Mouse (Mus musculus) lung, embryonic 16.5 days (tissue): ENCODE measurements around the gene Trhr2. TPM values are rescaled to one million over a fixed set of nuclear protein-coding genes. Genes with fewer than 3 reads are reported as not detected.
A peak's percentile ranks its signal among the peaks of the same experiment; 100 is the strongest.
"Not testable (repeated sequence)": the region's sequence is repeated elsewhere in the genome, so short reads cannot be mapped to it uniquely, and the experiment has no call there.

Experiments
- ATAC-seq: fragments of 200-750 bp; cut with Nextera tagmentation; 2 replicates; pipeline ENCODE4 v1.8.0; 2017; ENCODE audit warnings: low read depth, mild to moderate bottlenecking, moderate library complexity
- H3K27ac ChIP-seq: fragments of 300-500 bp; sonication (generic); 2 replicates; pipeline ENCODE4 v1.5.1; 2014; ENCODE audit warnings: mild to moderate bottlenecking, control low read depth, low read length
- H3K27me3 ChIP-seq: fragments of 300-500 bp; sonication (generic); 2 replicates; pipeline ENCODE4 v1.6.1; 2014; ENCODE audit warnings: low read depth, low read length, mixed read lengths; ENCODE audit not compliant: control insufficient read depth, insufficient read depth
- H3K36me3 ChIP-seq: fragments of 300-500 bp; sonication (generic); 2 replicates; pipeline ENCODE4 v1.6.1; 2014; ENCODE audit warnings: low read length; ENCODE audit not compliant: control insufficient read depth, insufficient read depth
- H3K4me1 ChIP-seq: fragments of 300-500 bp; sonication (generic); replicated peaks from 2 replicates; pipeline ENCODE4 v1.6.1; 2014; ENCODE audit warnings: low read length, mixed read lengths; ENCODE audit not compliant: control insufficient read depth, insufficient read depth
- H3K4me2 ChIP-seq: fragments of 300-500 bp; sonication (generic); 2 replicates; pipeline ENCODE4 v1.6.1; 2014; ENCODE audit warnings: low read depth, low read length, control low read depth
- H3K4me3 ChIP-seq: fragments of 300-500 bp; sonication (generic); 2 replicates; pipeline ENCODE4 v1.5.1; 2014; ENCODE audit warnings: mild to moderate bottlenecking, low read length, control low read depth
- H3K9ac ChIP-seq: fragments of 300-500 bp; sonication (generic); 2 replicates; pipeline ENCODE4 v1.6.1; 2014; ENCODE audit warnings: low read length, control low read depth
- H3K9me3 ChIP-seq: fragments of 300-500 bp; sonication (generic); 2 replicates; pipeline ENCODE4 v1.6.1; 2016; ENCODE audit warnings: low read length; ENCODE audit not compliant: control insufficient read depth
- WGBS: fragments of 180-500 bp; shearing (Covaris S2); extraction: QIAGEN DNeasy Blood & Tissue Kit; methylation state at CpG from one replicate; pipeline ENCODE4 v1.1.7; 2014; 5-methylcytosine and 5-hydroxymethylcytosine counted together
- polyA plus RNA-seq: library from polyadenylated mRNA; unstranded; fragments of >200 nt; fragmentation: Nextera tagmentation; extraction: Ambion mirVana; gene quantifications from 2 replicates; pipeline ENCODE4 v1.2.1, GENCODE M21; 2015

Gene Trhr2
- polyA plus RNA-seq, 1 experiment from 2014 or later = not detected

DNA sequence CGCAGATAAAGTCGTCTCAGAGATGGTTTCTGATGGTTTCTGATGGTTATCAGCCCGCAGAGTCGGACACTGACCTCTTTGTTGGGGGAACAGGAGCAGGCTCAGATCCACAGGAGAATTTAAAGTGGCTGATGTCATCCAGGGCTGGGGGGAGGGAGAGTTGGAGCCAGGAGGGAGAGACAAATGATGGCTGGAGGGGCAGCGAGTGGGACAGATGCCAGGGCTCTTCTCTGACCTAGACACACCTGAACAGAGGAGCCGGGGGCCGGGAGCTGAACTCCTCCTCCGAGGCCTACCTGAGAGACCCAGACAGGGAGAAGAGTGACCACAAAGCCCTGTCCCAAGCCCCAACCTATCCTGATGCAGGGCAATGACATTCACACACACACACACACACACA is 31.5 kb downstream of the Trhr2 start:
- no peaks in the 10 kb centered on the region for H3K27me3 ChIP-seq
- no peak overlapping the region for H3K4me2 ChIP-seq
- ATAC-seq = no peak
- no peak overlapping the region for H3K4me3 ChIP-seq
- 46% methylated on average over 8 of the region's 8 CpGs for WGBS
- H3K9ac ChIP-seq = no peak overlapping the region
- H3K4me1 ChIP-seq = peaks cover 39% of the 10 kb centered on the region
- no peak overlapping the region for H3K27ac ChIP-seq
- no peaks in the 10 kb centered on the region for H3K9me3 ChIP-seq
- H3K36me3 ChIP-seq = peaks cover 2% of the 10 kb centered on the region; the same call in 1 of the 2 replicates

GRCm38 (mm10) chr8:122326114-122326542 is 34.4 kb downstream of the Trhr2 start:
- ATAC-seq = no peak
- H3K9me3 ChIP-seq = no peaks in the 10 kb centered on the region
- WGBS = 33% methylated on average over 14 of the region's 14 CpGs
- H3K4me1 ChIP-seq = peaks cover 32% of the 10 kb centered on the region
- H3K4me3 ChIP-seq = no peak overlapping the region
- H3K27me3 ChIP-seq = no peaks in the 10 kb centered on the region
- H3K27ac ChIP-seq = no peak overlapping the region
- H3K9ac ChIP-seq = peak overlapping the region; percentile 29; the same call in 1 of the 2 replicates
- peak overlapping the region; percentile 4; the same call in 1 of the 2 replicates for H3K4me2 ChIP-seq
- H3K36me3 ChIP-seq = peaks cover 2% of the 10 kb centered on the region; the same call in 1 of the 2 replicates

DNA sequence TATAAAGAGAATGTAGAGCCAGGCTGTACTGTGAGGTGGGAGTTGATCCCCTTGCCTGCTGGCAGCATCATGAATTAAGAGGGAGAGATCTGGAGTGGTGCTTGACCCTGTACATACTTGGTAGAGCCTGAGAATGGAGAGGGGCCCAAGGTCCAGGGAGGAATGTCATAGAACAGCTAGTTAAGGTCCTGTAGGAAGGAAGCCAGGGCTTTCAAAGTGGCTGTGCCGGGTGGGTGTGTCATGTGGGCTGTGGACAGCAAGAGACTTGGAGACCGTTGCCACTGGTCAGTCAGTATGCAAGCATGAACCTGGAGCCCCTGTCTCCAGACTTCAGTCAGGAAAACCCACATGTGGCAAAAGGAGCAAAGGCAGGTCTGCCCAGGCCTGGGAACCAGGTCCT is 35.4 kb downstream of the Trhr2 start:
- H3K36me3 ChIP-seq = peaks cover 2% of the 10 kb centered on the region; the same call in 1 of the 2 replicates
- no peak for ATAC-seq
- H3K9me3 ChIP-seq = no peaks in the 10 kb centered on the region
- H3K4me3 ChIP-seq = no peak overlapping the region
- H3K9ac ChIP-seq = no peak overlapping the region; the same call in 1 of the 2 replicates
- no peak overlapping the region for H3K4me2 ChIP-seq
- H3K4me1 ChIP-seq = peaks cover 28% of the 10 kb centered on the region
- H3K27ac ChIP-seq = no peak overlapping the region
- no peaks in the 10 kb centered on the region for H3K27me3 ChIP-seq
- 38% methylated on average over 2 of the region's 2 CpGs for WGBS

- WGBS = 21% methylated on average over 9 of the region's 13 CpGs
- H3K27me3 ChIP-seq, H3K36me3 ChIP-seq, H3K4me2 ChIP-seq, H3K9me3 ChIP-seq, H3K4me3 ChIP-seq: not testable (repeated sequence)
- peak overlapping the region; percentile 16; the same call in 1 of the 2 replicates for H3K9ac ChIP-seq
- H3K27ac ChIP-seq = peak overlapping the region; percentile 52
- ATAC-seq = peak; percentile 70
- H3K4me1 ChIP-seq = peaks cover 28% of the 10 kb centered on the region
These were observed 36.6 kb downstream of the Trhr2 start for GRCm38 (mm10) chr8:122323951-122324402.

- Histone ChIP-seq H3K4me2 (no peak overlapping the region), H3K27me3 (no peaks in the 10 kb centered on the region), H3K36me3 (peaks cover 2% of the 10 kb centered on the region; the same call in 1 of the 2 replicates), H3K9ac (no peak overlapping the region), H3K4me3 (no peak overlapping the region), H3K27ac (no peak overlapping the region), H3K4me1 (peaks cover 29% of the 10 kb centered on the region), H3K9me3 (no peaks in the 10 kb centered on the region)
- 24% methylated on average over 11 of the region's 11 CpGs for WGBS
- no peak for ATAC-seq
These were observed 37.8 kb downstream of the Trhr2 start for GRCm38 (mm10) chr8:122322792-122323191.

- H3K9me3 ChIP-seq = no peaks in the 10 kb centered on the region
- H3K4me2 ChIP-seq = no peak overlapping the region
- no peaks in the 10 kb centered on the region for H3K27me3 ChIP-seq
- ATAC-seq = no peak
- H3K27ac ChIP-seq = no peak overlapping the region
- peaks cover 31% of the 10 kb centered on the region for H3K4me1 ChIP-seq
- 86% methylated on average over 7 of the region's 7 CpGs for WGBS
- H3K9ac ChIP-seq = no peak overlapping the region
- no peak overlapping the region for H3K4me3 ChIP-seq
- peaks cover 2% of the 10 kb centered on the region; the same call in 1 of the 2 replicates for H3K36me3 ChIP-seq
These were observed 38.4 kb downstream of the Trhr2 start for GRCm38 (mm10) chr8:122322126-122322525.

DNA sequence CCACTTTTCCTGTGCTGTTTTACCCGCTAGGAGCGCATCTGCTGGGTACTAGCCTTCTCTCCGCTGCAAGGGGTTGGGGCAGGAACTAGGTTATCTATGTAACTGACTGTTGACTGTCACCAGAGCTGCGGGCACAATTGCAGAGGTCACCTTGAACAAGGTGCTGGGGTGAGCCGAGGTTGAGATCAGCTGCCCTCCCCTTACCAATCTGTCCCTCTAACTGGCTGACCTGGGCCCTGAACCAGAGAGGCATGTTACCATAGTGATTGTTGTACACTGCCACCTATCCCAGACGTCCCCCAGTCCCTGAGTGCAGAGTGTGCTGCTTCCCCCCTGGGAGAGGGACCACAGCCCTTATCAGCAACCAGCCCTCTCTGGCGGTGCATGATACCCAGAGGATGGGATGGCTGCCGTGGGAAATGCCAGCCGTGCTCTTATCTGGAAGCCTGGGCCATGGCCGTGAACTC is 39.1 kb downstream of the Trhr2 start:
- ATAC-seq = no peak
- H3K36me3 ChIP-seq = peaks cover 2% of the 10 kb centered on the region; the same call in 1 of the 2 replicates
- no peaks in the 10 kb centered on the region for H3K9me3 ChIP-seq
- WGBS = 54% methylated on average over 10 of the region's 10 CpGs
- no peaks in the 10 kb centered on the region for H3K27me3 ChIP-seq
- H3K27ac ChIP-seq = no peak overlapping the region
- no peak overlapping the region for H3K9ac ChIP-seq
- no peak overlapping the region for H3K4me2 ChIP-seq
- H3K4me3 ChIP-seq = no peak overlapping the region
- H3K4me1 ChIP-seq = peaks cover 31% of the 10 kb centered on the region

GRCm38 (mm10) chr8:122320541-122320940 is 40.0 kb downstream of the Trhr2 start:
- H3K27ac ChIP-seq = no peak overlapping the region
- no peak for ATAC-seq
- peaks cover 2% of the 10 kb centered on the region; the same call in 1 of the 2 replicates for H3K36me3 ChIP-seq
- no peak overlapping the region for H3K4me2 ChIP-seq
- no peak overlapping the region for H3K4me3 ChIP-seq
- no peaks in the 10 kb centered on the region for H3K27me3 ChIP-seq
- peaks cover 26% of the 10 kb centered on the region for H3K4me1 ChIP-seq
- no peak overlapping the region for H3K9ac ChIP-seq
- WGBS = 43% methylated on average over 3 of the region's 3 CpGs
- H3K9me3 ChIP-seq = no peaks in the 10 kb centered on the region

- H3K4me1 ChIP-seq = peaks cover 19% of the 10 kb centered on the region
- no peak overlapping the region for H3K4me2 ChIP-seq
- no peak overlapping the region for H3K4me3 ChIP-seq
- H3K9me3 ChIP-seq = no peaks in the 10 kb centered on the region
- H3K36me3 ChIP-seq = no peaks in the 10 kb centered on the region
- no peak overlapping the region for H3K9ac ChIP-seq
- H3K27me3 ChIP-seq = no peaks in the 10 kb centered on the region
- no peak overlapping the region for H3K27ac ChIP-seq
- WGBS = 60% methylated on average over 7 of the region's 7 CpGs
- ATAC-seq = no peak
These were observed 40.9 kb downstream of the Trhr2 start for GRCm38 (mm10) chr8:122319708-122320075.
